Mouse (Mus musculus): Measurements from ENCODE around the gene Gmeb1. TPM values are rescaled to one million over a fixed set of nuclear protein-coding genes. Genes with fewer than 3 reads are reported as not detected.
A peak's percentile ranks its signal among the peaks of the same experiment; 100 is the strongest.

Gene Gmeb1
- polyA plus RNA-seq, 1 experiment from 2014 or later: 26.8 TPM

DNA sequence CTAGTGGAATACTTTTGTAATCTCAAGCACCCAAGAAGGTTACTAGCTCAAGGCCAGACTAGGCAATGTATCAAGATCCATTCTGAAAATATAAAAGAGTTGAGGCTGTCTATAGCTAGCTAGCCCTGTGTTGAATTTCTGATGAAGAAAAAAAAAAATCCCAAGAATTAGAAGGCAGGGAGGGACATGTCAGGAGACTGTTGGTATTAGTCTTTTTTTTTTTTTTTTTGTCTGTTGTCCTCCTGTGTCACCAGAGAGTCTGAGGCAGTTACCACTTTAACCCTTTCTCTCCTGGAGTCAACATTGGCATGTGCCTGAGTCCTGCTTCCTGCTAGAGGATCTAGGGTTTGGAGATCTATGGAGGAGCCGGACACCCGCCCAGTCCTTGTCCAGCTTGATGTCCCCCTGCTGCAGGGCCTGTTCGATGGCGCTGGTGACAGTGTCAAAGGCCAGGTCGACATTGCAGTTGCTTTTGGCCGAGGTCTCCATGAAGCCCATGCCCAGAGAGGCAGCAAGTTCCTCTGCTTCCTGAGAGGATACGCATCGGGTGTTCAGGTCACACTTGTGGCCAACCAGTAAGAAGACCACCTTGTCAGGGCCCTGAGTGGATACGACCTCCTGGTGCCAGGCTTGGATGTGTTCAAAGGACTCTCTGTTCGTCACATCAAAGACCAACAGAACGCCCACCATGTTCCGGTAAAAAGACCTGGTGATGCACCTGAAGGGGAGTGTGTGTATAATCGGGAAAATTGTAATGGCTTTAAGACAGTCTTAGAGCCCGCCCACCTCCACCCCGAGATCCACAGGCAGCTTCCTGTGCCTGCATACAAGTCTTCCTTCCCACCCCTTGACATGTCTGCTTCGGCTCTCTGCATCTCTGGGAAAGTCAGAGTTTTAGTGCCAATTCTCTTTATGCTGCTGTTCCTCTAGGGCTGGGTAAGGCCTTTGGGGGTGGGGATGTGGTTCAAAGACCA, 40.9 kb upstream of the Gmeb1 start:
- no peaks in the 10 kb centered on the region for H3K9me3 ChIP-seq (ENCODE audit: control insufficient read depth, low read length)
- peak overlapping the region; percentile 13; the same call in 1 of the 2 replicates for H3K27ac ChIP-seq (ENCODE audit: low read depth, low read length)
- peak overlapping the region; percentile 91 for H3K4me2 ChIP-seq
- H3K27me3 ChIP-seq (replicated peaks; ENCODE audit: control insufficient read depth, insufficient read depth, low read length): no peaks in the 10 kb centered on the region
- no peaks in the 10 kb centered on the region for H3K36me3 ChIP-seq (ENCODE audit: control insufficient read depth, insufficient read depth, low read length)
- no peak for ATAC-seq (replicated peaks; ENCODE audit: low FRiP score)
- H3K4me3 ChIP-seq (ENCODE audit: low read depth, low read length): peak overlapping the region; percentile 63
- WGBS: 61% methylated on average over 16 of the region's 16 CpGs
- DNase-seq (ENCODE audit: low spot score): no peak
- H3K4me1 ChIP-seq (replicated peaks; ENCODE audit: control insufficient read depth, insufficient read depth, low read length): peaks cover 11% of the 10 kb centered on the region; the same call in 1 of the 2 replicates
- peak overlapping the region; percentile 69 for H3K9ac ChIP-seq (ENCODE audit: low read depth, low read length)

DNA sequence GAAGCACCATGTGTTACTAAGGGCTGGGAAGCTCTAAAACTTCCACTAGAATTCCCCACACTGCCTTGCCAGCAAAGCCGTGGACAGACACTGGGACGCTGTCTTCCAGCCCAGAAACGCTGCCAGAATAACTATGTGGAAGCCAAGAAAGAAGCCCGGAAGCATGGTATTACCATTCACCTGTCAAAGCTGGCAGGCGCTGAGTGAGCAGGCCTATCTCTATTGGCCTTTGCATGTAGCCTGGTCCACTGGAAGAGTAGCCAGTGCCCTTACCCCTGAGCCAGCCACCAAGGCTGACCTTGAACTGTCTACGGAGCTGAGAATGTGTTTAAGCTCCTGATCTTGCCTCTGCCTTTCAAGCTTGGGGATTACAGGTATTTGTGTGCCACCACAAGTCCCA, 40.1 kb upstream of the Gmeb1 start:
- no peaks in the 10 kb centered on the region for H3K27me3 ChIP-seq (replicated peaks; ENCODE audit: control insufficient read depth, insufficient read depth, low read length)
- no peak for DNase-seq (ENCODE audit: low spot score)
- no peaks in the 10 kb centered on the region for H3K9me3 ChIP-seq (ENCODE audit: control insufficient read depth, low read length)
- no peak overlapping the region for H3K9ac ChIP-seq (ENCODE audit: low read depth, low read length)
- no peak overlapping the region for H3K27ac ChIP-seq (ENCODE audit: low read depth, low read length)
- 81% methylated on average over 6 of the region's 6 CpGs for WGBS
- no peaks in the 10 kb centered on the region for H3K36me3 ChIP-seq (ENCODE audit: control insufficient read depth, insufficient read depth, low read length)
- no peak overlapping the region for H3K4me3 ChIP-seq (ENCODE audit: low read depth, low read length)
- ATAC-seq (replicated peaks; ENCODE audit: low FRiP score): no peak
- H3K4me1 ChIP-seq (replicated peaks; ENCODE audit: control insufficient read depth, insufficient read depth, low read length): peaks cover 11% of the 10 kb centered on the region; the same call in 1 of the 2 replicates
- H3K4me2 ChIP-seq: no peak overlapping the region

- H3K9ac ChIP-seq (ENCODE audit: low read depth, low read length): no peak overlapping the region
- no peak for DNase-seq (ENCODE audit: low spot score)
- 97% methylated on average over 1 of the region's 1 CpGs for WGBS
- no peaks in the 10 kb centered on the region for H3K9me3 ChIP-seq (ENCODE audit: control insufficient read depth, low read length)
- no peaks in the 10 kb centered on the region for H3K27me3 ChIP-seq (replicated peaks; ENCODE audit: control insufficient read depth, insufficient read depth, low read length)
- no peaks in the 10 kb centered on the region for H3K36me3 ChIP-seq (ENCODE audit: control insufficient read depth, insufficient read depth, low read length)
- H3K27ac ChIP-seq (ENCODE audit: low read depth, low read length): no peak overlapping the region
- H3K4me1 ChIP-seq (replicated peaks; ENCODE audit: control insufficient read depth, insufficient read depth, low read length): peaks cover 7% of the 10 kb centered on the region; the same call in 1 of the 2 replicates
- H3K4me2 ChIP-seq: no peak overlapping the region
- H3K4me3 ChIP-seq (ENCODE audit: low read depth, low read length): no peak overlapping the region
- ATAC-seq (replicated peaks; ENCODE audit: low FRiP score): no peak
Measured at GRCm38 (mm10) chr4:132299849-132300248, 38.4 kb upstream of the Gmeb1 start.

- Histone ChIP-seq H3K27me3 (replicated peaks; ENCODE audit: control insufficient read depth, insufficient read depth, low read length) (no peaks in the 10 kb centered on the region), H3K4me2 (no peak overlapping the region), H3K27ac (ENCODE audit: low read depth, low read length) (no peak overlapping the region), H3K9me3 (ENCODE audit: control insufficient read depth, low read length) (no peaks in the 10 kb centered on the region), H3K4me1 (replicated peaks; ENCODE audit: control insufficient read depth, insufficient read depth, low read length) (no peaks in the 10 kb centered on the region), H3K4me3 (ENCODE audit: low read depth, low read length) (no peak overlapping the region), H3K9ac (ENCODE audit: low read depth, low read length) (no peak overlapping the region), H3K36me3 (ENCODE audit: control insufficient read depth, insufficient read depth, low read length) (peaks cover 11% of the 10 kb centered on the region)
- WGBS: 52% methylated on average over 8 of the region's 8 CpGs
- ATAC-seq (replicated peaks; ENCODE audit: low FRiP score) (peak; percentile 53; the same call in 1 of the 2 replicates), DNase-seq (ENCODE audit: low spot score) (no peak)
Measured at GRCm38 (mm10) chr4:132295696-132296390, 34.4 kb upstream of the Gmeb1 start.

DNA sequence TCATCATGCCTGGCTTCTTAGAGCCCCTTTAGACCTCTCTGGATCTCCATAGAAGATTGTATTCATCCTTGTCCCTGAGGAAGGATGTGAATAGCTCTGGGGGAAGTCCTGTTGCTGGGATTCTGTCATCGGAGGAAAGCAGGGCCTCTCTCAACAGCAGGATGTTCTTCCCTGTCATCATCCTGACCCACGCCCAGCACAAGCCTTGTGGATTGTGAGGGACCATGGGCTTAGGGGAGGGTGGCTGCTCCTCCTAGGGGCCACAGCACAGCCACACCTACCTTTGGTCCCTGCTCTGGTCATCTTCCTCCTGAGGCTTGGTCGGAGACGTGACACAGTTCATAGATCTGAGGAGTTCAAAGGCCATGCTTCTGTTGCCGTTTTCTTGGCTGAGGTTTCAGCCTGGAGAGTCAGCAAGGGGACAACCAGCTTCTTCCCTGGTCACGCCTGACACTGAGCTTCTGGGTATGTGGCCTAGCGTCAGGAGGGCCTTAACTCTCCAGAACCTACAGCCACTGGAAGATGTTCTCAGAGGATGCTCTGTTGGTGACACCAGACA, 32.4 kb upstream of the Gmeb1 start:
- no peaks in the 10 kb centered on the region for H3K4me1 ChIP-seq (replicated peaks; ENCODE audit: control insufficient read depth, insufficient read depth, low read length)
- H3K9me3 ChIP-seq (ENCODE audit: control insufficient read depth, low read length): no peaks in the 10 kb centered on the region
- H3K4me3 ChIP-seq (ENCODE audit: low read depth, low read length): no peak overlapping the region
- H3K4me2 ChIP-seq: no peak overlapping the region
- 86% methylated on average over 7 of the region's 7 CpGs for WGBS
- ATAC-seq (replicated peaks; ENCODE audit: low FRiP score): no peak
- peaks cover 19% of the 10 kb centered on the region for H3K36me3 ChIP-seq (ENCODE audit: control insufficient read depth, insufficient read depth, low read length)
- no peaks in the 10 kb centered on the region for H3K27me3 ChIP-seq (replicated peaks; ENCODE audit: control insufficient read depth, insufficient read depth, low read length)
- H3K27ac ChIP-seq (ENCODE audit: low read depth, low read length): no peak overlapping the region
- DNase-seq (ENCODE audit: low spot score): no peak
- no peak overlapping the region for H3K9ac ChIP-seq (ENCODE audit: low read depth, low read length)

- DNase-seq (ENCODE audit: low spot score) (no peak), ATAC-seq (replicated peaks; ENCODE audit: low FRiP score) (no peak)
- no peak overlapping the region for H3K4me3 ChIP-seq (ENCODE audit: low read depth, low read length)
- 69% methylated on average over 4 of the region's 4 CpGs for WGBS
- H3K27me3 ChIP-seq (replicated peaks; ENCODE audit: control insufficient read depth, insufficient read depth, low read length): no peaks in the 10 kb centered on the region
- H3K9ac ChIP-seq (ENCODE audit: low read depth, low read length): no peak overlapping the region
- no peaks in the 10 kb centered on the region for H3K9me3 ChIP-seq (ENCODE audit: control insufficient read depth, low read length)
- H3K36me3 ChIP-seq (ENCODE audit: control insufficient read depth, insufficient read depth, low read length): peaks cover 19% of the 10 kb centered on the region
- no peak overlapping the region for H3K27ac ChIP-seq (ENCODE audit: low read depth, low read length)
- no peaks in the 10 kb centered on the region for H3K4me1 ChIP-seq (replicated peaks; ENCODE audit: control insufficient read depth, insufficient read depth, low read length)
- H3K4me2 ChIP-seq: no peak overlapping the region
Measured at GRCm38 (mm10) chr4:132292988-132293387, 31.6 kb upstream of the Gmeb1 start.

DNA sequence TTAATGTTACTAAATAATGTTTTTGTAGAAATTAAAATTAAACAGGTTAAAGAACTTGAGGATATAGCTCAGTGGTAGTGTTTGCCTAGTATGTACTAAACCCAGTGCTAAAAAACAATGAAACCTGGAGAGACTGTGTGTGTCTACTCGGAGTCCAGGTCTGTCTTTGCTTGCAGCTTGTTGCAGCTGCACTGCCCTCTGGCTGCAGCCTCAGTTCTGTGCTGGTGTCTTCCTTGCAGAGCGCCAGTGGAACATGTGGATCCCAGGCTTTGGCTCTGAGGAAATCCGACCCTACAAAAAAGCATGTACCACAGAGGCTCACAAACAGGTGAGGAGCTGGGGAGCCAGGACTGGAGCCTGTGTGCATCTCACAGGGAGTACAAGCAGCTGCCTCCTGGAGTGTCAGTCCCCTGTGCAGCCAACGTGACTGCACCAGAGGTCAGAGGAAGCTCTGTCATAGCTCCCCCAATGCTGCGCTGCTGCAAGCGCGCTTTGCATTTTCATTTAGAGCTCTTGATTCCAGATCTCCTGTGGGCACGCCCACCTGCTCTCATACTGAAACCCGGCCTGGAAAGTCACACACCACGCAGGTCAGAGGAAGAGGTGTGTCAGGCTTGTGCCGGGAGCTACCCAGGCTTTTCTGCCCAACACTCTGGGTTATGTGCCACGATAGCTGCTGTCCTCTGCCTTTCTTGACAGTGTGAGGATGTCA, 30.4 kb upstream of the Gmeb1 start:
- 85% methylated on average over 12 of the region's 12 CpGs for WGBS
- no peaks in the 10 kb centered on the region for H3K4me1 ChIP-seq (replicated peaks; ENCODE audit: control insufficient read depth, insufficient read depth, low read length)
- no peak overlapping the region for H3K4me2 ChIP-seq
- H3K9me3 ChIP-seq (ENCODE audit: control insufficient read depth, low read length): no peaks in the 10 kb centered on the region
- H3K36me3 ChIP-seq (ENCODE audit: control insufficient read depth, insufficient read depth, low read length): peaks cover 24% of the 10 kb centered on the region
- DNase-seq (ENCODE audit: low spot score) (no peak), ATAC-seq (replicated peaks; ENCODE audit: low FRiP score) (no peak)
- H3K9ac ChIP-seq (ENCODE audit: low read depth, low read length): no peak overlapping the region
- H3K27me3 ChIP-seq (replicated peaks; ENCODE audit: control insufficient read depth, insufficient read depth, low read length): no peaks in the 10 kb centered on the region
- no peak overlapping the region for H3K27ac ChIP-seq (ENCODE audit: low read depth, low read length)
- no peak overlapping the region for H3K4me3 ChIP-seq (ENCODE audit: low read depth, low read length)

GRCm38 (mm10) chr4:132291056-132291455, 29.7 kb upstream of the Gmeb1 start:
- Histone ChIP-seq H3K4me1 (replicated peaks; ENCODE audit: control insufficient read depth, insufficient read depth, low read length) (no peaks in the 10 kb centered on the region), H3K9ac (ENCODE audit: low read depth, low read length) (no peak overlapping the region), H3K27ac (ENCODE audit: low read depth, low read length) (no peak overlapping the region), H3K4me2 (no peak overlapping the region), H3K4me3 (ENCODE audit: low read depth, low read length) (no peak overlapping the region), H3K36me3 (ENCODE audit: control insufficient read depth, insufficient read depth, low read length) (peaks cover 29% of the 10 kb centered on the region), H3K9me3 (ENCODE audit: control insufficient read depth, low read length) (no peaks in the 10 kb centered on the region; the same call in 1 of the 2 replicates), H3K27me3 (replicated peaks; ENCODE audit: control insufficient read depth, insufficient read depth, low read length) (no peaks in the 10 kb centered on the region)
- no peak for ATAC-seq (replicated peaks; ENCODE audit: low FRiP score)
- no peak for DNase-seq (ENCODE audit: low spot score)
- WGBS: 95% methylated on average over 4 of the region's 4 CpGs

All from liver, embryonic 11.5 days (tissue).